Mouse (Mus musculus): ENCODE results near the gene Dhx32. TPM values are rescaled to one million over a fixed set of nuclear protein-coding genes. Genes with fewer than 3 reads are reported as not detected.
"Not testable (repeated sequence)": the region's sequence is repeated elsewhere in the genome, so short reads cannot be mapped to it uniquely, and the experiment has no call there.

Dhx32 gene
- polyA plus RNA-seq, 1 experiment from 2014 or later, result 36.9 TPM

- WGBS, result 86% methylated on average over 4 of the region's 4 CpGs
- H3K4me1 ChIP-seq (ENCODE audit: control insufficient read depth, insufficient read depth, low read length), result no peaks in the 10 kb centered on the region
- no peak for ATAC-seq (replicated peaks; ENCODE audit: insufficient number of reproducible peaks, low FRiP score, low TSS enrichment, low read depth)
Observed at GRCm38 (mm10) chr7:133715387-133715786, 67.1 kb downstream of the Dhx32 start.

GRCm38 (mm10) chr7:133707301-133707700, 75.2 kb downstream of the Dhx32 start:
- H3K27me3 ChIP-seq (ENCODE audit: control insufficient read depth, insufficient read depth, low read length), result no peaks in the 10 kb centered on the region

More at GRCm38 (mm10) chr7:133715387-133715786, 67.1 kb downstream of the Dhx32 start:
- Histone ChIP-seq H3K27ac (replicated peaks; ENCODE audit: low read depth, low read length) (no peak overlapping the region), H3K9ac (replicated peaks; ENCODE audit: low read length) (no peak overlapping the region), H3K9me3 (replicated peaks; ENCODE audit: control insufficient read depth, low read length) (no peaks in the 10 kb centered on the region), H3K4me2 (ENCODE audit: low read depth, low read length) (no peak overlapping the region), H3K4me3 (ENCODE audit: low read depth, low read length) (no peak overlapping the region), H3K27me3 (ENCODE audit: control insufficient read depth, insufficient read depth, low read length) (no peaks in the 10 kb centered on the region), H3K36me3 (replicated peaks; ENCODE audit: control insufficient read depth, insufficient read depth, low read depth, low read length) (peaks cover 20% of the 10 kb centered on the region)
- DNase-seq (ENCODE audit: low spot score), result no peak

DNA sequence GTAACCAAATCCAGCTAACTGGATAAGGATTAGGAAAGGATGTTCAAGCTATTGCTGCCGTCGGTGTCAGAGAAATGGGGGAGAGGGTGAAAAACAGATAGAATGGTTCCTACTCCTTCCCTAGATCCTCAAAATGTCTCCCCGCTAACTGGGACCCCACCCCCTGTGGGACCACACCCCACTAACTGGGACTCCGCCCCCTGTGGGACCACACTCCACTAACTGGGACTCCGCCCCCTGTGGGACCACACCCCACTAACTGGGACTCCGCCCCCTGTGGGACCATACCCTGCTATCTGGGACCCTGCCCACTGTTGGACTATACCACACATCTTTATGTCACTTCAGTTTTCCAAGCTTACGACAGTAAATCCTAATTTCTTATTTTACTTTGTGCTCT, 78.6 kb downstream of the Dhx32 start:
- no peak for DNase-seq (ENCODE audit: low spot score)
- 92% methylated on average over 7 of the region's 7 CpGs for WGBS
- no peak overlapping the region for H3K27ac ChIP-seq (replicated peaks; ENCODE audit: low read depth, low read length)
- H3K9me3 ChIP-seq (replicated peaks; ENCODE audit: control insufficient read depth, low read length), result no peaks in the 10 kb centered on the region
- H3K4me2 ChIP-seq (ENCODE audit: low read depth, low read length), result no peak overlapping the region
- H3K4me3 ChIP-seq (ENCODE audit: low read depth, low read length), result no peak overlapping the region
- no peaks in the 10 kb centered on the region for H3K4me1 ChIP-seq (ENCODE audit: control insufficient read depth, insufficient read depth, low read length)
- ATAC-seq (replicated peaks; ENCODE audit: insufficient number of reproducible peaks, low FRiP score, low TSS enrichment, low read depth), result no peak
- H3K36me3 ChIP-seq (replicated peaks; ENCODE audit: control insufficient read depth, insufficient read depth, low read depth, low read length), result no peaks in the 10 kb centered on the region
- no peaks in the 10 kb centered on the region for H3K27me3 ChIP-seq (ENCODE audit: control insufficient read depth, insufficient read depth, low read length)
- no peak overlapping the region for H3K9ac ChIP-seq (replicated peaks; ENCODE audit: low read length)

More at GRCm38 (mm10) chr7:133707301-133707700, 75.2 kb downstream of the Dhx32 start:
- no peak overlapping the region for H3K9ac ChIP-seq (replicated peaks; ENCODE audit: low read length)
- H3K36me3 ChIP-seq (replicated peaks; ENCODE audit: control insufficient read depth, insufficient read depth, low read depth, low read length), result no peaks in the 10 kb centered on the region
- H3K9me3 ChIP-seq (replicated peaks; ENCODE audit: control insufficient read depth, low read length), result no peaks in the 10 kb centered on the region
- no peak for ATAC-seq (replicated peaks; ENCODE audit: insufficient number of reproducible peaks, low FRiP score, low TSS enrichment, low read depth)
- 89% methylated on average over 2 of the region's 2 CpGs for WGBS
- H3K4me1 ChIP-seq (ENCODE audit: control insufficient read depth, insufficient read depth, low read length), result no peaks in the 10 kb centered on the region
- H3K27ac ChIP-seq (replicated peaks; ENCODE audit: low read depth, low read length), result no peak overlapping the region
- H3K4me3 ChIP-seq (ENCODE audit: low read depth, low read length), result no peak overlapping the region
- no peak overlapping the region for H3K4me2 ChIP-seq (ENCODE audit: low read depth, low read length)
- DNase-seq (ENCODE audit: low spot score), result no peak

DNA sequence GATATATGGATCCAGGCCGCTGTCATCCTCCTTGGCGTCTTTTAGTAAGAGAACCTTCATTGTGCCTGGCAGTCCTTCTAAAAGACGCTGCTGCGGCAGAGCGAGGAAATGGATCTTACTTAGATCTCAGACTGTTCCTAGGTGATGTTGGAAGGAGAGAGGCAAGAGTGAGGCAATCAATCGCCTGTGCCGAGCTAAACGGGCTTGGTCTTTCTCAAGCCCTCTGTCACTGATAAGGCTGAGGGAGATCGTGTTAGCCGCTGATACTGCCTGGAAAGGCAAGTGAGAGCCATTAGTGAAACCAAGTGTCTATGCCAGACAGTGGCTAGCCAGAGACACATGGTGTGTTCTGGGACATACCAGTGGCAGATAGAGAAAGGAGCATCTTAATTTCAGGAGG, 80.2 kb downstream of the Dhx32 start:
- ATAC-seq (replicated peaks; ENCODE audit: insufficient number of reproducible peaks, low FRiP score, low TSS enrichment, low read depth), result no peak
- 88% methylated on average over 10 of the region's 10 CpGs for WGBS
- no peak overlapping the region for H3K4me3 ChIP-seq (ENCODE audit: low read depth, low read length)

GRCm38 (mm10) chr7:133701366-133701765, 81.2 kb downstream of the Dhx32 start:
- no peaks in the 10 kb centered on the region for H3K36me3 ChIP-seq (replicated peaks; ENCODE audit: control insufficient read depth, insufficient read depth, low read depth, low read length)
- H3K9me3 ChIP-seq (replicated peaks; ENCODE audit: control insufficient read depth, low read length), result no peaks in the 10 kb centered on the region
- 93% methylated on average over 7 of the region's 7 CpGs for WGBS
- H3K9ac ChIP-seq (replicated peaks; ENCODE audit: low read length), result peak overlapping the region; percentile 22; the same call in 1 of the 2 replicates
- DNase-seq (ENCODE audit: low spot score), result no peak
- no peak overlapping the region for H3K27ac ChIP-seq (replicated peaks; ENCODE audit: low read depth, low read length)
- H3K4me2 ChIP-seq (ENCODE audit: low read depth, low read length), result no peak overlapping the region
- ATAC-seq (replicated peaks; ENCODE audit: insufficient number of reproducible peaks, low FRiP score, low TSS enrichment, low read depth), result no peak
- no peaks in the 10 kb centered on the region for H3K27me3 ChIP-seq (ENCODE audit: control insufficient read depth, insufficient read depth, low read length)
- H3K4me1 ChIP-seq (ENCODE audit: control insufficient read depth, insufficient read depth, low read length), result no peaks in the 10 kb centered on the region
- no peak overlapping the region for H3K4me3 ChIP-seq (ENCODE audit: low read depth, low read length)

More for the DNA sequence above, 80.2 kb downstream of the Dhx32 start:
- no peak overlapping the region for H3K4me2 ChIP-seq (ENCODE audit: low read depth, low read length)
- no peaks in the 10 kb centered on the region for H3K4me1 ChIP-seq (ENCODE audit: control insufficient read depth, insufficient read depth, low read length)
- H3K9me3 ChIP-seq (replicated peaks; ENCODE audit: control insufficient read depth, low read length), result no peaks in the 10 kb centered on the region
- H3K27me3 ChIP-seq (ENCODE audit: control insufficient read depth, insufficient read depth, low read length), result no peaks in the 10 kb centered on the region
- H3K36me3 ChIP-seq (replicated peaks; ENCODE audit: control insufficient read depth, insufficient read depth, low read depth, low read length), result no peaks in the 10 kb centered on the region
- H3K27ac ChIP-seq (replicated peaks; ENCODE audit: low read depth, low read length), result no peak overlapping the region
- DNase-seq (ENCODE audit: low spot score), result no peak
- no peak overlapping the region for H3K9ac ChIP-seq (replicated peaks; ENCODE audit: low read length)

DNA sequence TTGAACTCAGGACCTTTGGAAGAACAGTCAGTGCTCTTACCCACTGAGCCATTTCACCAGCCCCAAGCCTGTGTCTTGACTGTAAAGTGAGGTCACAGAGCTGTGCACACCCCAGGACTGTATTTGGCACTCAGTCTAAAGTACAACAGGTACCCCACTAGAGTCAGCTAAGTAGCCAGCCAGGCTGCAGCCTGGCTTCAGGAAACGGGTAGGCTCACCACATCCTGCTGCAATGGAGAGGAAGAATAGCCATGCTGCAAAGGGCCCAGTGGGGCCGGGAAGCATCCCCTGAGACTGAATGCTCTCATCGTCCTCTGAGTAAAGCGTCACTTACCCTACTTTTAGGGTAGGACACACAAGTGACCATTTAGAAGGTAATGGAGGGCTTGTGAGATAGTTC, 82.6 kb downstream of the Dhx32 start:
- H3K9ac ChIP-seq (replicated peaks; ENCODE audit: low read length), result no peak overlapping the region
- ATAC-seq (replicated peaks; ENCODE audit: insufficient number of reproducible peaks, low FRiP score, low TSS enrichment, low read depth), result no peak
- no peak overlapping the region for H3K4me3 ChIP-seq (ENCODE audit: low read depth, low read length)
- H3K36me3 ChIP-seq (replicated peaks; ENCODE audit: control insufficient read depth, insufficient read depth, low read depth, low read length), result no peaks in the 10 kb centered on the region
- no peaks in the 10 kb centered on the region for H3K27me3 ChIP-seq (ENCODE audit: control insufficient read depth, insufficient read depth, low read length)
- DNase-seq (ENCODE audit: low spot score), result no peak
- 88% methylated on average over 4 of the region's 4 CpGs for WGBS
- H3K27ac ChIP-seq (replicated peaks; ENCODE audit: low read depth, low read length), result no peak overlapping the region
- H3K9me3 ChIP-seq (replicated peaks; ENCODE audit: control insufficient read depth, low read length), result no peaks in the 10 kb centered on the region
- no peaks in the 10 kb centered on the region for H3K4me1 ChIP-seq (ENCODE audit: control insufficient read depth, insufficient read depth, low read length)
- no peak overlapping the region for H3K4me2 ChIP-seq (ENCODE audit: low read depth, low read length)

DNA sequence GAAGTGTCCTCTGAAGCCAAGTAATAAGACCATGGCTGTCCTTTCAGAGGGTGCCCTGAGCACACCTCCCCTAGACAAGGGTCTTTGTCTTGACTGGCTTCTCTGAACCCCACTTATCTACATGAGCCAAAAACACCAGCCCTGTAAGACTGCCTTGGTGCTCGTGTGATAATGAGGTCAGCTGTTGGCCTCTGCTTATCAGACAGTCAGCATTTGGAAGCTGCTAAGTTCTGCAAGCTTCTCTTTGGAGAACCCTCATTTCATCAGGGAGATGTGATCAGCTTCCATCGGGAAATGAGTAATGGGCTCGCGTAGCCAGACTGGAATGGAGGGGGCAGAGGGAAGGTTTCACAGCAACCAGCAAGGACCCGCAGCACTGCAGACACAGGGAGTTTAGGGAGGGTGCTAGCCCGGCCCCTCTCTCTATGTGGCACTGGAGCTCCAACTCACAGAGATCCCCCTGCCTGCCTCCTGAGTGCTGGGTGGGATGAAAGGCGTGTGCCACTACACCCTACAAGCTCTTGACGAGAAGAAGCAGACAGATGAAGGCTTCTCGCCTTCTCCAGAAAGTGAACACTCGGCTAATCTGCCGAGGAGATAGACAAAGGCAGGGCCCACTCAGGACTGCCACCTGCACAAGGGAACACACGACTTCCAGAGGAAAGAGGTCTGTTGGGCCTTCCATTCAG, 84.4 kb downstream of the Dhx32 start:
- Histone ChIP-seq H3K27ac (replicated peaks; ENCODE audit: low read depth, low read length) (no peak overlapping the region), H3K4me3 (ENCODE audit: low read depth, low read length) (no peak overlapping the region), H3K4me1 (ENCODE audit: control insufficient read depth, insufficient read depth, low read length) (no peaks in the 10 kb centered on the region), H3K9me3 (replicated peaks; ENCODE audit: control insufficient read depth, low read length) (no peaks in the 10 kb centered on the region), H3K9ac (replicated peaks; ENCODE audit: low read length) (no peak overlapping the region), H3K4me2 (ENCODE audit: low read depth, low read length) (no peak overlapping the region), H3K36me3 (replicated peaks; ENCODE audit: control insufficient read depth, insufficient read depth, low read depth, low read length) (no peaks in the 10 kb centered on the region), H3K27me3 (ENCODE audit: control insufficient read depth, insufficient read depth, low read length) (no peaks in the 10 kb centered on the region)
- 0 out of 2 replicates have a peak, but pooled peaks have one; percentile 44 for ATAC-seq (replicated peaks; ENCODE audit: insufficient number of reproducible peaks, low FRiP score, low TSS enrichment, low read depth)
- DNase-seq (ENCODE audit: low spot score), result no peak
- 88% methylated on average over 12 of the region's 12 CpGs for WGBS

GRCm38 (mm10) chr7:133685644-133686043, 96.9 kb downstream of the Dhx32 start:
- DNase-seq (ENCODE audit: low spot score); H3K36me3 ChIP-seq (replicated peaks; ENCODE audit: control insufficient read depth, insufficient read depth, low read depth, low read length): not testable (repeated sequence)

More at GRCm38 (mm10) chr7:133685644-133686043, 96.9 kb downstream of the Dhx32 start:
- not testable (repeated sequence) for ATAC-seq (replicated peaks; ENCODE audit: insufficient number of reproducible peaks, low FRiP score, low TSS enrichment, low read depth); H3K27ac ChIP-seq (replicated peaks; ENCODE audit: low read depth, low read length); H3K4me3 ChIP-seq (ENCODE audit: low read depth, low read length); H3K27me3 ChIP-seq (ENCODE audit: control insufficient read depth, insufficient read depth, low read length); H3K4me1 ChIP-seq (ENCODE audit: control insufficient read depth, insufficient read depth, low read length); H3K4me2 ChIP-seq (ENCODE audit: low read depth, low read length); H3K9ac ChIP-seq (replicated peaks; ENCODE audit: low read length); H3K9me3 ChIP-seq (replicated peaks; ENCODE audit: control insufficient read depth, low read length)
